Mouse (Mus musculus): ENCODE measurements around the gene Uqcc3. TPM values are rescaled to one million over a fixed set of nuclear protein-coding genes. Genes with fewer than 3 reads are reported as not detected.
"Not testable (repeated sequence)": the region's sequence is repeated elsewhere in the genome, so short reads cannot be mapped to it uniquely, and the experiment has no call there.

Uqcc3 gene
- polyA plus RNA-seq, 1 experiment from 2014 or later = 66.0 TPM

GRCm38 (mm10) chr19:8842961-8843360 lies 37.8 kb downstream of the Uqcc3 start:
- no peaks in the 10 kb centered on the region for H3K27me3 ChIP-seq
- no peak overlapping the region for H3K27ac ChIP-seq
- no peak overlapping the region for H3K9ac ChIP-seq
- ATAC-seq (ENCODE audit: insufficient number of reproducible peaks, insufficient read depth, low FRiP score, low TSS enrichment) = no peak
- WGBS = 88% methylated on average over 6 of the region's 6 CpGs
- peaks cover 25% of the 10 kb centered on the region for H3K36me3 ChIP-seq
- H3K9me3 ChIP-seq = no peaks in the 10 kb centered on the region
- H3K4me1 ChIP-seq = peaks cover 30% of the 10 kb centered on the region
- H3K4me3 ChIP-seq = no peak overlapping the region
- no peak overlapping the region for H3K4me2 ChIP-seq (replicated peaks)

- no peak for ATAC-seq (ENCODE audit: insufficient number of reproducible peaks, insufficient read depth, low FRiP score, low TSS enrichment)
- Histone ChIP-seq H3K27me3 (no peaks in the 10 kb centered on the region), H3K9ac (0 out of 2 replicates have a peak overlapping the region, but pooled peaks have one; percentile 34), H3K4me2 (replicated peaks) (peak overlapping the region; percentile 79), H3K4me1 (peaks cover 31% of the 10 kb centered on the region), H3K4me3 (no peak overlapping the region), H3K36me3 (peaks cover 6% of the 10 kb centered on the region; the same call in 1 of the 2 replicates), H3K27ac (no peak overlapping the region), H3K9me3 (no peaks in the 10 kb centered on the region)
- WGBS = 93% methylated on average over 7 of the region's 7 CpGs
These were observed 39.7 kb downstream of the Uqcc3 start for GRCm38 (mm10) chr19:8841012-8841411.

DNA sequence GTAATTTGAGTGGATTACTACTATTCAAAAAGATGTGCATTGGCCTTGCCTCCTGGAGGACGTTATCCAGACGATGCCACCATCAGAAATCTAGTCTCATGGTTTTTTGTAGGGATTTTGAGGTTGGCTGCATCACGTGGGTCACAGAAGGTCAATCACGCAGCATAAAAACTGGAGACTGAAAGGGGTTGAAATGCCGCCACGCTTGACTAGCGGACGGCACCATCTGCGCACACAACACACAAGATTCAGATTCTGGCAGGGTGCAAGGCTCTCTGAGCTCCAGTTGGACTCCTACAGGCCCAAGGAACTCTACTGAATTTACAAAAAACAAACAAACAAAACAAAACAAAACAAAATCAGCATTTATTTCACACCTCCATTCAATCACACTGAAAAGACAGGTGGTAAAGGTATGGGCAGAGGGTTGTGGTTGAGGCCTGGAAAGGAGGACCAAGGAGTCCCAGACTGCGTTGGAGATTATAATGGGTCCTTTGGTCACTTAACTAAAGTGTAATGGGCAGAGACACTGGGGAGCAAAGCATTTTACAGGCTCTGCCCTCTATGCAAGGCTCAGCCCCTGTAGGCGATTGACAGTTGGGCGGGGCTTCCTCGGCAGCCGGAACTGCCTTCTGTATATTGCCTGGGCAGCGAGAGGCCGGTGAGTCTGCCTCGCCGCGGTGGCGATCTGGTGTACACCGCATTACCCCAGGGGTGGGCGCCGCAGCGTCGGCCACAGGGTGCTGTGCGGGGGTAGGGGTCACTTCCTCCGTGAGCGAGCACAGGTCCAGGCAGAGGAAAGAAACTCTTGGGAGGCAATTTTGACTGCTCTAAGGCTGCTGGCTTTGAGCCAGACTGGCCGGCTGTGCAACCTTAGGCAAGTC lies 40.6 kb downstream of the Uqcc3 start:
- ATAC-seq (ENCODE audit: insufficient number of reproducible peaks, insufficient read depth, low FRiP score, low TSS enrichment) = peak; percentile 8; the same call in 1 of the 2 replicates
- peaks cover 12% of the 10 kb centered on the region; the same call in 1 of the 2 replicates for H3K36me3 ChIP-seq
- peak overlapping the region; percentile 34 for H3K9ac ChIP-seq
- 0 out of 2 replicates have a peak overlapping the region, but pooled peaks have one; percentile 11 for H3K27ac ChIP-seq
- H3K27me3 ChIP-seq = no peaks in the 10 kb centered on the region
- no peaks in the 10 kb centered on the region for H3K9me3 ChIP-seq
- peak overlapping the region; percentile 42 for H3K4me3 ChIP-seq
- peak overlapping the region; percentile 79 for H3K4me2 ChIP-seq (replicated peaks)
- WGBS = 21% methylated on average over 29 of the region's 29 CpGs
- peaks cover 31% of the 10 kb centered on the region for H3K4me1 ChIP-seq

DNA sequence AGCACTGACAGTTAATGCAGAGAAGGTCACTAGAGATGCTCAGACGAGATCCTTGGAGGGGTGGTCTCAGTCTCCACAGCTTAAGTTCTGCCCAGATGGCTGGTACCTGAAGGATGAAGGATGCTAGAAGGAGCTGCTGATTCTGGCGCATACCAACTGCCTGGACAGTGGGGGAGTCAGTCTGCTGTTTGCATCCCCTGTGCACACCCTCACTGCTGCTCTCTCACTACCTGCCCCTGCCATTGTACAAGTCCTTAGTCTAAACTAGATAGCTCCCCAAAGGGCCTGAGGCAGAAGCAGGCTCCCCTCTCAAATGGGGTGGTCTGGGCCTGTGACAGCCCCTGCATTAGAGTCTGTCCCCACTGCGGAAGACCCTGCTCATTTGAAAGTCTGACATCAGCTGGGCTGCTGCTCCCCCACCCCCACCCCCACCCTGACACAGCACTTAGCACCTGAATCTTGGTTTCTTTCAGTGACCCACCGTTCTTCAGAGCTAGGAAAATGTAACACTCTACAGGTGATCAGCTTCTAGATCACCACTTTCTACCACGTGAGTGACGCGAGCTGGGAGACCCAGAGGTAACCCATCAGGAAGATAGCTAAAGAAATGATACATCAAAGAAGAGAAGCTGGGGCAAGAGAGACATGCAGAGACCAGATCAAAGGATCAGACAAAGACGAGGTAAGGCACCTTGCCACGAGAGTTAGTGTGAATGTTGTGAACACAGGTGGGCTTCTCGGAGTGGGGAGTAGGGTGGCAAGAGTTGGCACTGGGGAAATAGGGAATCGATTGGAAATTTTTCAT lies 41.4 kb downstream of the Uqcc3 start, which contains the start of gene Gng3:
Gene Gng3, minus strand, starts transcription at position 92 of the 805 bp plus-strand sequence.
- 44% methylated on average over 11 of the region's 11 CpGs for WGBS
- no peaks in the 10 kb centered on the region for H3K9me3 ChIP-seq
- peaks cover 17% of the 10 kb centered on the region for H3K36me3 ChIP-seq
- peaks cover 31% of the 10 kb centered on the region for H3K4me1 ChIP-seq
- H3K27ac ChIP-seq = peak within 1 kb of the TSS; percentile 97
- peak within 1 kb of the TSS; percentile 49 for H3K4me3 ChIP-seq
- peak; percentile 73 for ATAC-seq (ENCODE audit: insufficient number of reproducible peaks, insufficient read depth, low FRiP score, low TSS enrichment)
- no peaks in the 10 kb centered on the region for H3K27me3 ChIP-seq
- H3K9ac ChIP-seq = peak within 1 kb of the TSS; percentile 67
- H3K4me2 ChIP-seq (replicated peaks) = peak within 1 kb of the TSS; percentile 79

- no peaks in the 10 kb centered on the region for H3K9me3 ChIP-seq
- H3K4me3 ChIP-seq = peak overlapping the region; percentile 49
- H3K4me2 ChIP-seq (replicated peaks) = peak overlapping the region; percentile 79
- 21% methylated on average over 15 of the region's 15 CpGs for whole genome bisulfite sequencing
- H3K27me3 ChIP-seq = no peaks in the 10 kb centered on the region
- peaks cover 31% of the 10 kb centered on the region for H3K4me1 ChIP-seq
- peaks cover 29% of the 10 kb centered on the region for H3K36me3 ChIP-seq
- ATAC-seq (ENCODE audit: insufficient number of reproducible peaks, insufficient read depth, low FRiP score, low TSS enrichment) = 0 out of 2 replicates have a peak, but pooled peaks have one; percentile 0
- H3K27ac ChIP-seq = peak overlapping the region; percentile 97
- peak overlapping the region; percentile 67 for H3K9ac ChIP-seq
These were observed 42.5 kb downstream of the Uqcc3 start for GRCm38 (mm10) chr19:8838041-8838730.

GRCm38 (mm10) chr19:8837251-8837791 lies 43.4 kb downstream of the Uqcc3 start, which contains the start of gene Bscl2:
Gene Bscl2, plus strand, starts transcription at chr19:8837467.
- H3K9ac ChIP-seq = peak within 1 kb of the TSS; percentile 67
- WGBS = under 1% methylated on average over 38 of the region's 38 CpGs

DNA sequence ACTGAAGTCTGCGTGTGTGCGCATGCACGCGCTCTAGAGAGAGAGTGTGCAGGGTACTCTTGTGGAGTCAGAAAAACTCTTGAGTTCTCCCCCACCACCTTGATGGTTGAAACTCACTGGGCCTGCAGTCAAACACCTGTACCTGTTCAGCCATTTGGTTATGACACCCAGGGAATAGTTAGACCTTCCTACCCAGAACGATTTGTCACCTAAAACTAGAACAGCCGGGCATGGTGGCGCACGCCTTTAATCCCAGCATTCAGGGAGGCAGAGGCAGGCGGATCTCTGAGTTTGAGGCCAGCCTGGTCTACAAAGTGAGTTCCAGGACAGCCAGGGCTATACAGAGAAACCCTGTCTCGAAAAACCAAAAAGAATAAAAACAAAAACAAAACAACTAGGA lies 44.4 kb downstream of the Uqcc3 start:
- ATAC-seq (ENCODE audit: insufficient number of reproducible peaks, insufficient read depth, low FRiP score, low TSS enrichment) = not testable (repeated sequence)
- peaks cover 46% of the 10 kb centered on the region for H3K36me3 ChIP-seq

More at GRCm38 (mm10) chr19:8837251-8837791, 43.4 kb downstream of the Uqcc3 start, which contains the start of gene Bscl2:
- peak within 1 kb of the TSS; percentile 97 for H3K27ac ChIP-seq
- peaks cover 37% of the 10 kb centered on the region for H3K36me3 ChIP-seq
- H3K4me3 ChIP-seq = peak within 1 kb of the TSS; percentile 49
- H3K4me1 ChIP-seq = peaks cover 31% of the 10 kb centered on the region
- H3K27me3 ChIP-seq = no peaks in the 10 kb centered on the region
- peak; percentile 49; the same call in 1 of the 2 replicates for ATAC-seq (ENCODE audit: insufficient number of reproducible peaks, insufficient read depth, low FRiP score, low TSS enrichment)
- no peaks in the 10 kb centered on the region for H3K9me3 ChIP-seq
- peak within 1 kb of the TSS; percentile 79 for H3K4me2 ChIP-seq (replicated peaks)

GRCm38 (mm10) chr19:8832971-8833370 lies 47.8 kb downstream of the Uqcc3 start:
- Histone ChIP-seq H3K4me1 (peaks cover under 1% of the 10 kb centered on the region; the same call in 1 of the 2 replicates), H3K27ac (no peak overlapping the region), H3K4me3 (no peak overlapping the region), H3K36me3 (peaks cover 75% of the 10 kb centered on the region), H3K4me2 (replicated peaks) (no peak overlapping the region), H3K9ac (no peak overlapping the region), H3K9me3 (no peaks in the 10 kb centered on the region), H3K27me3 (no peaks in the 10 kb centered on the region)
- WGBS = 95% methylated on average over 4 of the region's 4 CpGs
- ATAC-seq (ENCODE audit: insufficient number of reproducible peaks, insufficient read depth, low FRiP score, low TSS enrichment) = no peak

More for the DNA sequence above, 44.4 kb downstream of the Uqcc3 start:
- H3K4me3 ChIP-seq; H3K9me3 ChIP-seq; H3K27ac ChIP-seq; H3K4me2 ChIP-seq (replicated peaks); H3K27me3 ChIP-seq; H3K9ac ChIP-seq: not testable (repeated sequence)
- peaks cover 31% of the 10 kb centered on the region for H3K4me1 ChIP-seq
- WGBS = 97% methylated on average over 10 of the region's 10 CpGs

- Histone ChIP-seq H3K9me3 (no peaks in the 10 kb centered on the region), H3K4me2 (replicated peaks) (no peak overlapping the region), H3K36me3 (peaks cover 91% of the 10 kb centered on the region), H3K27ac (no peak overlapping the region), H3K27me3 (no peaks in the 10 kb centered on the region), H3K4me3 (no peak overlapping the region), H3K9ac (no peak overlapping the region), H3K4me1 (no peaks in the 10 kb centered on the region)
- 88% methylated on average over 11 of the region's 11 CpGs for WGBS
- no peak for ATAC-seq (ENCODE audit: insufficient number of reproducible peaks, insufficient read depth, low FRiP score, low TSS enrichment)
These were observed 49.5 kb downstream of the Uqcc3 start for GRCm38 (mm10) chr19:8831262-8831661.

- no peaks in the 10 kb centered on the region for H3K27me3 ChIP-seq
- no peaks in the 10 kb centered on the region for H3K4me1 ChIP-seq
- no peaks in the 10 kb centered on the region for H3K9me3 ChIP-seq
- H3K36me3 ChIP-seq = peaks cover 95% of the 10 kb centered on the region
- no peak overlapping the region for H3K4me3 ChIP-seq
- no peak overlapping the region for H3K4me2 ChIP-seq (replicated peaks)
- ATAC-seq (ENCODE audit: insufficient number of reproducible peaks, insufficient read depth, low FRiP score, low TSS enrichment) = no peak
- no peak overlapping the region for H3K9ac ChIP-seq
- H3K27ac ChIP-seq = no peak overlapping the region
- 95% methylated on average over 8 of the region's 8 CpGs for WGBS
These were observed 50.1 kb downstream of the Uqcc3 start for GRCm38 (mm10) chr19:8830664-8831063.

Data from embryonic facial prominence, embryonic 12.5 days (tissue).